Mouse (Mus musculus) liver, embryonic 14 days (tissue): ENCODE results near the gene Gch1. TPM values are rescaled to one million over a fixed set of nuclear protein-coding genes. Genes with fewer than 3 reads are reported as not detected.

ENCODE experiments used
- polyA plus RNA-seq: library from polyadenylated mRNA; depleted of rRNA; stranded (reverse); fragments of >200 nt; gene quantifications from 2 replicates; pipeline ENCODE4 v1.2.3, GENCODE M21; 2012; rRNA removed

The Gch1 gene
- polyA plus RNA-seq, result 2.5 and 2.7 TPM in 2 replicates

DNA sequence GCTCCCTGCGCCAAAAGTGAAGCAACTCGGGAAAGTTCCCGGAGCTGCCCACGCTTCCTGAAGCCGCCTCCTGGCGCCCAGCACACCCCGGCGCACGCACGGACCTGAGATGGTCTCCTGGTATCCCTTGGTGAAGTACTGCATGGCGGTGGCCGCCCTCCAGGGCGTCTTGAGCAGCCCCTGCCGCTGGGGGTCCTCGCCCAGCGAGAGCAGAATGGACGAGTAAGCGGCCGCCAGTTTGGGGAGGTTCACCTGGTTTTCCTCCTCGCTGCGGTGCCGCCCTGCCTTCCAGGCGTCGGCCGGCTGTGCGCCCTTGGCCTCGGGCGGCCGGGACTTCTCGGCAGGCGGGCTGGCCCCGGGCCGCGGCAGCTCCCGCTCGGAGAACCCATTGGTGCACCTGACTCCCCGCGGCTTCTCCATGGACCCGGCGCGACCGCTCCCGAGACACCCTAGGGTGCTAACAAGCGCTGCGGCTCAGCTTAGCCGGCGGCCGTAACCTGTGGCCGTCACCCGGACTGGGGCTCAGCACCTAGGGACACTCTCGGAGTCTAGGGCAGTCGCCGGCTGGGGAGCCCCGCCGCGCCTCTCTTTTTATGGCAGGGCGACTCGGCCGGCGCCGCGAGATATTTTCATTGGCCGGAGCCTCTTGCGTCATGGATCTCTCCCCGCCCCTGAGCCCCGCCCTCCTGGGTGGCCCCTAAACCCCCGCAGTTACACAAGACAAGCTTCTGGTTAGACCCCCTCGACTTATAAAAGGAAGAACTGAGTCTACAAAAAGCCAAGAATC lies at the start of gene Gch1:
TSS of gene Gch1 (minus strand) at position 566 of the 787 bp plus-strand sequence.

Other genes with a start within 250 kb of the Gch1 start
- gene Wdhd1, start 87.4 kb upstream of the Gch1 start, polyA plus RNA-seq, result 38.0 and 40.6 TPM in 2 replicates
- gene Socs4, start 87.5 kb upstream of the Gch1 start, polyA plus RNA-seq, result 5.7 and 6.9 TPM in 2 replicates
- 20.7 and 23.1 TPM in 2 replicates for gene Mapk1ip1l, start 108.9 kb upstream of the Gch1 start, polyA plus RNA-seq
- gene Lgals3, start 178.3 kb upstream of the Gch1 start, polyA plus RNA-seq, result 12.6 and 16.9 TPM in 2 replicates
- gene Dlgap5, start 229.0 kb upstream of the Gch1 start, polyA plus RNA-seq, result 43.5 and 47.7 TPM in 2 replicates